Mouse (Mus musculus) cerebellum, postnatal 4 days (tissue): ENCODE results near the gene Hpn.

Source experiments
- DNase-seq, 2 experiments: peaks; one replicate each; pipeline ENCODE4 v3.0.0; 2022; ENCODE audit warnings: low spot score in 2 of 2, mixed read lengths in 1 of 2

The Hpn gene

GRCm38 (mm10) chr7:31054661-31055320 is 60.3 kb downstream of the Hpn start:
- DNase-seq: no peak

GRCm38 (mm10) chr7:31053882-31054447 is 61.1 kb downstream of the Hpn start:
- no peak for DNase-seq

- peak in 1 of 2 experiments; percentile 55 for DNase-seq
Observed at GRCm38 (mm10) chr7:31052636-31053434, 62.3 kb downstream of the Hpn start.

- DNase-seq: no peak
Observed at GRCm38 (mm10) chr7:31052251-31052635, 62.8 kb downstream of the Hpn start.

DNA sequence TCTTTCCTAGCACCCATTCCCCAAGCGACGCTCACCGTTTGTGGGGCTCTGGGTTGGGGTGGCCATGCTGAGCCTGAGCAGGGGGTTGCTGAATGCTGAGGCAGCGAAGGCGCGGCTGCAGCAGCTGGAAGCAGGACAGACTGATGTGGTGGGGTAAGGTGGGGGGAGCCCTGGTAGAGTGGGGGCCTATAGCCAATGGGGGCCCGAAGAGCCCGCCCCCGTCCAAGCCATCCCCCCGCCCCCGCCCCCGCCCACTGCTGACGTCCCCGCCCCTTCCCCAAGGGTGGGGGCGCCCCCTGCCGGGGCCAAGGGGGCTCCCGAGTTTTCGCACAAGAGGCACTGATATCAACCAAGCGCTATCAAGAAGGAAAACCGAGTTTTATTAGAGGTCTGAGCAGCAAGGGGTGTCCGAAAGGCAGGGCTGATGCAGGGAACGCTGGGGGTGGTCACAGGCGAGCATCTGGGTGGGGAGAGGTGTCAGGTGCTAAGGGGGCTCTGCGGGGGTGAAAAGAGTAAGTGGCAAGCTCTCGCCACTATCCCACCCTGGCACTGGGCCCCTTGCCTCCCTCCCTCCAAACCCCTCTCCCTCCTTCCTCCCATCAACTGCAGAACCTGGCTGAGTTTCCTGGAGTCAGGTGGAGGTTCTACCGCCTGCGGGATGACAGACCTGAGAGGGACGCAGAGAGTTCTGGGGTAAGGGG is 63.6 kb downstream of the Hpn start, which contains the start of gene Fxyd7:
TSS of gene Fxyd7 (minus strand) at position 147 of the 701 bp plus-strand sequence.
- no peak for DNase-seq

GRCm38 (mm10) chr7:31050921-31051320 is 64.2 kb downstream of the Hpn start:
- DNase-seq: no peak

DNA sequence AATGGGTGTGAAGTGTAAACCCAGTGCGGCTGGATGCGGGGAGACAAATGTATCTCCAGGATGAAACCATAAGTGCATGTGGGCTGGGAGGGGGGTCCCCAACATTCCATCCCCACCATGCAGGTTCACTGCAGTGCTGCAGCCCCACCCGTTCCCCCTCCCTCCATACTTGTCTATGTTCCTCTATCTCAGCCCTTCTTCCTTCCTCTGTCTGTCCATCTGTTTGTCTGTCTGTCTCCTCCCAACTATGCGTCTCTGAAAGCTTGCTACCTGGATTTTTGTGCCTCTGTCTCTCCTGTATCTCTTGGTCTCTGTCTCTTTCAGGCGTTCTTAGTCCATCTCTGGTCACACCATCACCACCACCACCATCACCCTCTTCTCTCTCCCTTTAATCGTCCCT is 64.6 kb downstream of the Hpn start:
- no peak for DNase-seq

- no peak for DNase-seq
Observed at GRCm38 (mm10) chr7:31049846-31050281, 65.2 kb downstream of the Hpn start.

- peak in 1 of 2 experiments; percentile 63 for DNase-seq
Observed at GRCm38 (mm10) chr7:31049135-31049845, 65.8 kb downstream of the Hpn start.
